Mouse (Mus musculus): ENCODE measurements around the gene Grm1.

Gene Grm1

DNA sequence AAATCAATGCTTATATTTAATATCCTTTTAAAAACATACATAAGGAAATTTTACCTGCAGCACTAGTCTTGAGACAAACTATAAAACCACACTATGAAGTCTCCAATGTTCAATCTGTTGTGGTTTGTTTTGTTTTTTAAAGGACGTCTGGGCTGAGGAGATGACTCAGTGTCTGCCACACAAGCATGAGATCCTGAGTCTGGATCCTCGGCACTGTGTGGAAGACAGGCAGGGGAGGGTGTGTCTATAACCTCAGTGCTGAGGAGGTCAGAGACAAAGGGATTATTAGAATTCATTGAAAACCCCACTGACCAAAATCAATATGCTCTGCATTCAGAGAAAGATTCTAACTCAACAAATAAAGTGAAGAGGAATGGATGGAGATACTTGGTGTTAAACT, 110.8 kb downstream of the Grm1 start:
- DNase-seq (ENCODE audit: low read depth, low spot score), result no peak

DNA sequence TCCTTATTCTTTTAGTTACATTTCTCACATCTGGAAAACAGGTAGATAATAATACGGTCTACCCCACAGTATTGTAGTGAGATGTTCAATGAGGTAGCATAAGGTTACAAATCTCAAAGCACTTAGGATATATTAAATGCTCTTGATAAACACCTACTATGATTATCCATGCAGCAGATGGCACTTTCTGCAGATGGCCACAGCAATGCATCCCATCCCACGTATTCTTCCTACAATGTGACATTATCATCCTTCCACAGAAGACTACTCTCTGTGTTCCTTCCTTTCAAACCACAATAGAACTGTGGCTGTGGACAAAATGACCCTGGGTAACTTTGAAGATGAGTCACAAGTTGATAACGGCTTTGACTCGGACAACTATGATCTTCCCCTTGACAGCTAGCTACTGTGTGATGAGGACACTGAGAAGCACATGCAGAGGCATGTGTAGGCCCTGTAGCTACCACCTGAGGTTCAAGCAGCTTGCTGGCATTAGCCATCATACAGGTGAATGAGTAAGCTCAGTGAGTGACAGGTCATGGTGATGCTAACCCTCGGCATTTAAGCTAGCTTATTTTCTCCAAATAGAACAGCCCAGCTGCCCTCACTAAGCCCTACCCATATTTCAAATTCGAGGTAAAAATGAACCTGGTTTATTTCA, 117.5 kb downstream of the Grm1 start:
- DNase-seq (ENCODE audit: low read depth, low spot score), result no peak

DNA sequence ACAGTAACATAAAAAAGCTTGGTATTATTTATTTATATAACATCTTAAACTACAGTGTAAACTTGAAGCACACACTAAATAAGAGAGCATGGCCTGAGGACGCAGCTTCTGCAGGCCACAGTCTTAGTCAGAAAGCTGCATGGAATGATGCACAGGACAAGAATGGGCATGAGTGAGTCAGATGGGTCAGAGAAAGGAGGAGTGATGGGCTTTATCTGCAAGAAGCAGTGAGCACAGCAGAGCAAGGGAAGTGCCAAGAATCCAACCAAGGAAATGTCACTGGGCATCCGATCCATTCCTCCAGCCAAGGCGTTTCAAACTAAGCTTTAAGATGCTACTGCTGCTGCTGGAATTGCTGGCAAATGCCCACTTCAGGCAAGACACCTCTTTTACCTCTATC, 131.6 kb downstream of the Grm1 start:
- DNase-seq (ENCODE audit: low read depth, low spot score), result no peak

DNA sequence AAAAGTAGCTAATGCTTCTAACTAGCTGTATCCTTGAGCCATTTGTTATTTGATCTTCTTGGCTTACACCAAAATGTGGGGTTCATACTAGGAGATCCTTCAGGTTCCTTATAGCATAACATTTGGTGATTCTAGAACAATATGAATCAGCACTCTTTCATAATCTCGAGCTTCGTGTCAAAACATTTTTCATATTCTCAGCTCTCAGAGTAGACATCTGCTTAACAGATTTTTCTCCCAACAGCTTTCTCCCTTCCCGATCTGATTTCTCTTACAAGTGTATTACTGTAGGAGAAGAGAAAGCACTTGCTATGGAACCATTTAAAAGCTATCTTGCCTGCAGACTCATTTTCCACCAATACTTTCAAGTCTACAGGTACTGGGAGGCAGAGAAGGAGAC, 133.0 kb downstream of the Grm1 start:
- peak; percentile 47 for DNase-seq (ENCODE audit: low read depth, low spot score)

DNA sequence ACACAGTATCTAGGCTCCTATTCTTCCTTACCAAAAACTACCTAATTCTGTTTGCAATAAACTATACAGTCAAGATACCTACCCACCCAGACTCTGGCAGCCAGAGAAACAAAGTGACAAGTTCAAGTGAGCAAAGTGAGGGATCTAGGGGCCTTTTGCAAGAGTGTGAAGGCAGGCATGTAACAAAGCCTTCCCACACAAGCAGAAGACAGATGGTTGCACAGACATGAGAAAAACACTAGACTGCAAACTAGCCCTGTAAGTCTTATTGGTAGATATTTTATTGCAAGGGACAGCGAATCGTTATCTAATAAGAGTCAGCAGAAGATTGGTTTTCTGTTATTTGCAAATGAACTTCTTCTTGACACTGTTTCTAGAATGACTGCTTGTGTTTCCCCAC, 134.6 kb downstream of the Grm1 start:
- no peak for DNase-seq (ENCODE audit: low read depth, low spot score)

DNA sequence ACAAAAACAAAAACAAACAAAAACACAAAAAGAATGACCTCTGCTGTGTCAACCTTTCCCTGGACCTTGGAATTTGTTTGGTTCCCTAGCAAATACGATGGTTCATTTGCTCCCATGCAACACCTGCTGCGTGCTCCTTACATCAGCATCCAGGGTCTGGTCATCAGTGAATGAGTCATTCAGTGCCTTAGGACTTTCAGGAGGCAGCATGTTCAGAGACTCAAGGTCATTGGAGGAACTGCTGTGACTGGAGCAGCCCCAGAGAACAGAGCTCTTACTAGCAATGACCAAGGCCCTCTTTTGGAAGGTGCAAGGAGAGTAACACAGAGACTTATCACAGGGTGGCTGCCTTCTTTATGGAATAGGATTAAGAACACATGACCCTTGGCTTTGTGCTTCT, 138.2 kb downstream of the Grm1 start:
- no peak for DNase-seq (ENCODE audit: low read depth, low spot score)

DNA sequence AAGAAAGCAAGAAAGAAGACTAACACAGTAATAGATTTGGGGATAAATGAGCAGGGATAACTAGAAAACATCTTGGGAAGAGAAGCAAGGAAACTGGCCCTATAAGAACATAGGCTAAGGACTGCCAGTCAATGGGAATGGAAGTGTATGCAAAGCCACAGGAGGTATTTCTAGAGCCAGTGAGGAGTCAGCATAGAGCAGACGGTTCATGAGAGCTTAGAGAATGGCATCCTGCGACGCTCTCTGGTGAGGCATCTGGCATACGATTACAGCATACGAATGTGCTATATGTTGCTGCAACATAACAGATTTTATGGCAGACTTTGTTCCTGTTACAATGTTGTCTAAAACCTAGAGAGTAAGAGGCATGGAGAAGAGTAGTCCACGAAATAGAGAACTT, 139.9 kb downstream of the Grm1 start:
- no peak for DNase-seq (ENCODE audit: low read depth, low spot score)

DNA sequence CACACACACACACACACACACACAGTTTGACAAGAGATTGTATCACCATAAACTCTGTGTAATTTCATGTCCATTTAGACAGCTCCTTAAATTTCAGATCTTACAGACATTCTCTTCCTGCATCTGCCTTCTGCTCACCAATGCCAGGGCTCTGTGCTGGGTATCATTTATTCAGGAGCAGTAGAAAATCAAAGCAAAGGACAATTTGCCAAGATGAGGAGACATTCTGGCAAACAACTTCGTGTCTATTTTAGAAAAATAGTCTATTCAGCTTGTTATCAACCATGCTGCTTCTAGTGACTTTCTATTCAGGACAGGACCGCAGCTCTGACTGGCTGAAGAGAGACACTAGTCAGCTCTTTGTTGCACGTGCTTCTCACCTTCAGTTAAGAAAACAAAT, 146.3 kb downstream of the Grm1 start:
- no peak for DNase-seq (ENCODE audit: low read depth, low spot score)

DNA sequence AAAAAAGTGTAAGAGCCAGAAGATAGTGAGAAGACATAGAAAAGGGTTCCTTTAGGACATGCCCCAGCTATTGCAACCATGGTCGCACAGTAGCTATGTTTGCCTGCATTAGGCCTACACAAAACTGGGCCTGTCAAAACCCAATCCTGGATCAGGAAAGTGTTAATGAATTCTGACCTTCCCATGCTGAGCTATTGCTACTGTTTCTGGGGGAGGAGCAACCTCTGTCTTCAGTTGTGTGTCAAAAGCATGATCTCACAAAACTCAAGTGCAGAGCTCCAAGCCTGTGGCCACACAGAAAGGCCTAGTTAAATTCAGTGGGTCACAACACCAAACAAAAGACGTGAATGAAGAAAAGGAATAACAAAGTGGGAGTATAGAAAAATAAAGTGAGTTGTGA, 152.5 kb downstream of the Grm1 start:
- no peak for DNase-seq (ENCODE audit: low read depth, low spot score)

DNA sequence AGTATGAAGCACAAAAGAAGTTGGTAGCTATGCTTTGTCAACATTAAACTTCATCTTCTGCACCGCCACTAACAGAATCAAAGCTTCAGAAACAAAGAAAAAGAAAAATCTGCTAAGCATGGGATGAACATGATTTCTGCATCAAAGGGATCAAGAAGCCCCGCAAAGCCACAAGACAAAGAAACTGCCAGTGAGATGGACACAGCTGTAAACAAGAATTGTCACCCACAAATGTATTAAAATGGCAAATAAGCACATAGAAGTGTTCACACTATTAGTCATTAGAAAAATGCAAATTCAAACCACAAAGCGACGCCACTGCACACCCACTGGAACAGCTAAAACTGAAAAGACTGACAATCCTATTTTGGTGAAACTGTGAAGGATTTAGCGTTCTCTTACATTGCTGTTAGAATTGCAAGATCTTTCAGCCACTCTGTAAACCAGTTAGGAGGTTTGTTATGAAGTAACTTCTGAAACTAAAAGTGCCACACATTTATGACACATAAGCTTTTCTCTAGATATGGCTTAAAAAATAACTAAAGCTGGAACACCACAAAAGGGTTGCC, 153.3 kb downstream of the Grm1 start:
- DNase-seq (ENCODE audit: low read depth, low spot score), result no peak

DNA sequence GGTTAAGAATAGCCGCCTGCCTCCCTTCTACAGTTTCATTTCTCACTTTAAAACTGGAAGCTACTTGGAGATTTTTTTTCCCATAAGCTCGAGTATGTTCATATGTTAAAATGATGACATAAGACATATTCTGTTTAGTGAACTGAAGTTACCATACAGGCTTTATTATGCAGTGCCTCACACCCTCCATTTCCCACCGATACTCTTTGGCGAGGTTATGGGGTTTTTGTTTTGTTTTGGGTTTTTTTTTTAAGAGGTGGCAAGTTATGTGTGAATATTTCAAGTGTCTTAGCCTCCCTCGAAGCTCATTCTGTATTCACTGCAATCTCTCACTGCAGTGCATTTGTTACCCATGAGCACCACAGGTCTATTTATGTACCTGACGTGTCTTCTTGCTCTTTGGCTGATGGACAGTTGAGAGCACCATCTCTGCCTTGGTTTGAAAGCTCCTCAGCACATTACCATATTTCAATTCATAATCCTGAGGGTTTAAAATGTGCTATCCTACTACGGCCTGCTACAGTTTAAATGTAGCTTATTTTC, 164.2 kb downstream of the Grm1 start:
- DNase-seq (ENCODE audit: low read depth, low spot score), result no peak

DNA sequence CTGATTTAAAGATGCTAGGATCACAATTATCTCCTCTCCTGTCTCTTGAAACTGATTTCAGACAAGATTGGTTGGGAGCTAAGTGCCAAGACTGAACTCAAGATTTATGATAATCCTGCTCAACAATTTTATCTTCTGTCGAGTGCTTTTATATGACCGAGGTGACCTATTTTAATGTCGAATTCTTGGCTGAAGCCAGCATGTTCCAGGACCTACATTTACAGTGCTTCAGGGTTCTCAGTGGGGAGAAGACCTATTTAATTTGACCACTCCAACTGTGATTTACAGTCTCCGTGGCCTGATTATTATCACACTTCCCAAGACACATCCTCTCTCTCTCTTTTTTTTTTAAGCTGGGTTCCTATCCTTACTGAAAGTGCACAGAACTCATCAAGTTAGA, 168.5 kb downstream of the Grm1 start:
- DNase-seq (ENCODE audit: low read depth, low spot score), result no peak

DNA sequence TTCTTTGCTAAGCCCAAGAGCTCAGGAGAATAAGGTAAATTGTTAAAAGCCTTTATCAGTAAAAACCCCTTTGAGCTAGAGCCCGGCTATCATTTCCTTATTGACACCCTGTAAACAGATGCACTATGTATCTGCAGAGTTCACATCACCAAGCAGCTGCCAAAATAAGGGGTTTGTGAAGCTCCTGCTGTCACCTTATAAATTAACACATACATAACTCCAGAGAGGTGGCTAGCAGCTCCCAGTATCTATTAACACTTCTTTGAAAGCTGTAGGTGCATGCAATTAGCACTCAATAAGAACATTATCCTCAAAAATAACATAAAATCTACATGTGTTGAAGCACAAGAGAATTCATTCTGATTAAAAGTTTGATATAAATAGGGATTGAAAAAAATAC, 191.9 kb downstream of the Grm1 start:
- DNase-seq (ENCODE audit: low read depth, low spot score), result no peak

DNA sequence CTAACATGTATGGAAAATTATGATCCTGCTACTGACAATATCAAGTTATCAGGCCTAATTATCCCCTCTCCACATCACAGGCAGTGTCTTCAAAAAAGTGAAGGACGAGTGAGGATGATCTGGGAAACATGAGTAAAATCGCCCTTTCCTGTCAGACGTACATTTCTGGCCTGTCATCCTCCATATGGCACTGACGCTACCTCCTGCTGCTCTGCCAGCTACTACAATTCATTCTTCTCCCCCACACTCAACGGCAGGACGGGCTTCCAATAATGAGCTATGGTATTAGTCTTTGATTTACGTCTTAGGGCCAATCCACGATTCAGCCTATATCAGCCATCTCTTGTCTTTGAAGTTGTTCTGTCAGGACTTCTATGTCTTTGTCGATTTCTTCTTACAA, 193.6 kb downstream of the Grm1 start:
- no peak for DNase-seq (ENCODE audit: low read depth, low spot score)

DNA sequence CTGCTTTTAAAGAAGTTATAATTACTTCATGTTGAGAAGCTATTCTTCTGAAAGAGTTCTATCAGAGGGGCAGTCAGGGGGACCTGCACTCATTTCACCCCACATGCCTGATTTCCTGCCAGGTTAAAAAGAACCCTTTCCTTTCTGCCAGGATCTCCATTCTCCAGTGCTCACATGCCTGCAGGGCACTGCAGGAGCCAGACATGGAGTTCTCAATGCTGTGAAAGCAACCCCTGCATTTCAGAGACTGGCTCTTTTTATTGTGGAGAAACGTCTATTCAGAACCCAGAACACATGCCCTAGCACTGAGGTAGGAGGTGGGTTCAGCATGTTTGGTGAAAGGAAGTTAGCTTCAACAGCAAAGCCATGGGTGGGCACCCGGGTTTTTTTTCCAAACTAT, 197.2 kb downstream of the Grm1 start:
- DNase-seq (ENCODE audit: low read depth, low spot score), result no peak

DNA sequence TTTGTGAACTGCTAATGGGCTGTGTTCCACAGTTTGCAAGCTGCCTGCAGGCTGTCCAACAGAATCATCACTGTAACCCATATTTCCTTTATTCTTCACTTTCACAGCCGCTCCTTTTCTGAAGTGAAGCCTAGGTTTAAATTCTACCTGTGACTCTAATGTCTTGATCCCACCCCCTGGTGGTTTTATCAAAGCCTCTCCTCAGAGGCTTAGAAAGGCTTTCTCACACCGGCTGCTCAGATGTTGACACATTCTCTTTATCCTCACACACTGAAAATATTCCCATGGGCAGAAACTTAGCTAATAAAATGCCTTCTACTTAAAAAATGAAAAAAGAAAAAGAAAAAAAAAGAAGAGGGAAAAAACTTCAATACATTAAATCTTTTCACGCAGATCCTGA, 210.0 kb downstream of the Grm1 start:
- no peak for DNase-seq (ENCODE audit: low read depth, low spot score)

DNA sequence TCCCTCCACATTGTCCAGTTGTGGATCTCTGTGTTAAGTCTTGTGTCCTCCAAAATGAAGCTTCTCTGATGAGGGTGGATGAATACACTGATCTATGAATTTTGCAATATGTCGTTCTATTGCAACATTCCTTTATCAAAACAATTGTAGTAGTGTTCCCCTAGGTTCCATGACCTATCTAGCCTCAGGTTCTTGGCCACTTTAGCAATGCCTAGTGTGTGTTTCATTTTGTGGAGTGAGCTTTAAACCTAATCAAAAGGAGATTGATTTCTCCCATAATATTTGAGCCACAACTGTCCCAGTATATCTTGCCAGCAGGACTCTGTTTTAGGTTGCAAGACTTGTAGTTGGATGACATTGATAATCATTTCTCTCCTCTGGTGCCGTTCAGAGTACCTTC, 211.9 kb downstream of the Grm1 start:
- DNase-seq (ENCODE audit: low read depth, low spot score), result no peak

DNA sequence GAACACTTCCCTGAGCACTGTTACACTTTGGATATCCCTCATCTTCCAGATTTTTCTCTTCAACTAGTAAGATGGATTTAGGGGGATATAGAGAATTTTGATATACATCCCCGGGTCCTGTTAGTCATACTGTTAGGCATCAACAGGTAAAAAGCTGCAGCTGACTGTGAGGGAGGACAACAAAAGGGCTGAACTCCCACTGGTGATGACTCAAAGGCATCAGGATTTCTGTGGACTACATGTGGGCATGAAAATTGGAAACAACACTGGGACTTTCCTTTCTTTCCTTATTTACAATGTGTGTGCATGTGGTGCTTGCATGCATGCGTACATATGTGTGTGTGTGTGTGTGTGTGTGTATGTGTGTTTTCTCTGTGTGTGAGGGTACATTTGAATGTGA, 215.9 kb downstream of the Grm1 start:
- no peak for DNase-seq (ENCODE audit: low read depth, low spot score)

DNA sequence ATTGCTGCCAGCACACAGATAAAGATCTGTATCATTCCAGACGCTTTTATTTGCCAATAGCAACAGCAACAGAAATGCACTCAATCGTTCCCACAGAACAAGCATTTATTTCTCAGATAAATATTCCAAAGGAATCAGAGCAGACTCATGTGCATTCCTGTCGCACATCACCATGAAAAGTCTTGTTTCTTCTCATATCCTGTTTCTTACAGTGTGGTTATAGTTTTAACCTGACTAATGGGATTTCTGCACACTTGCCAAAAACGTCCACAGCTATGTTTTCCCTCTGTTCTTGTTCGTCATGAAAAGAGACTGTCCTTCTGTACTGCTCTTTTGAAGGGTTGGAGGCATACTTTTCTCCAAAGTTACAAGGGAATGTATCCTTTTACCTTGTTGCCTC, 217.4 kb downstream of the Grm1 start:
- DNase-seq (ENCODE audit: low read depth, low spot score), result no peak

DNA sequence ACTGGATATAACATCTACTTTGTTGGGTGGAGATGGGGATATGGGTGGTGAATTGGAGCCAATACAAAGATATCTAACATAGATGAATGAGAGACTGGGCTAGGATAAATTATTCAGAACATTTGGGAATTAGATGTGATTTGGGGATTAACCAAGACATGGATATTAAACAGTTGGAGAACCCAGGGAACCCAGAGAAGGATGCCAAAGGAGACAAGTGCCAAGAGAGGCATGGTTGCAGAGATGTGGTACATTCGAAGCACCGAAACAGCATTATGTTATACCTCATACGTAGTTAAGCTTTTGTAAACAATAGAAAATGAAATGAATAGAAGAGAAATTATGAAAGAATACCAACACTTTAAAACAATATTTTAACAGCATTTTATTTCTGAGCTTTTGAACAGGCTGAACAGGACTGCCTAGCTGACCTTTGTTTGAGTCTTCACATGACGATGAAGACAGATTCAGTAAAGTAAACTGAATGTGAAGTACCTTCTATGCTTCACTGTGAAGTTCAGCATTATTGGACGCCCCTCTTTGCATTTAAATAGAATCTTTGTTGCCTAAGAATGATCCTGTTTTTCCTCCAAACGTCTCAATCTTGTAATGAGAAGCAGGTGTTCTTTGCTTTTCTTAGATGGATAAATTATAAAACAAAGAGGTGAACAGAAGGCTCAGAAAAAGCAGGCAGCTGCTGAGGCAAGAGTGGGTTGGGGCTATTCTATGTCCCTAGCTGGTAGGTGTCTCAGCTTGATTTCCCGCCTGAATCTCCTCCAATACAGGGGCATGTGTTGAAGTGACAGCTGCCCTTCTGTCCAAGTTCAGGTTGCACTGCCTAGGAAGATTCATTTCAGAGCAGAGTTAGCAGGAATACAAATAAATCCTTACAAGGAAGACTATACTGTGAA, 234.5 kb downstream of the Grm1 start:
- DNase-seq (ENCODE audit: low read depth, low spot score), result no peak

DNA sequence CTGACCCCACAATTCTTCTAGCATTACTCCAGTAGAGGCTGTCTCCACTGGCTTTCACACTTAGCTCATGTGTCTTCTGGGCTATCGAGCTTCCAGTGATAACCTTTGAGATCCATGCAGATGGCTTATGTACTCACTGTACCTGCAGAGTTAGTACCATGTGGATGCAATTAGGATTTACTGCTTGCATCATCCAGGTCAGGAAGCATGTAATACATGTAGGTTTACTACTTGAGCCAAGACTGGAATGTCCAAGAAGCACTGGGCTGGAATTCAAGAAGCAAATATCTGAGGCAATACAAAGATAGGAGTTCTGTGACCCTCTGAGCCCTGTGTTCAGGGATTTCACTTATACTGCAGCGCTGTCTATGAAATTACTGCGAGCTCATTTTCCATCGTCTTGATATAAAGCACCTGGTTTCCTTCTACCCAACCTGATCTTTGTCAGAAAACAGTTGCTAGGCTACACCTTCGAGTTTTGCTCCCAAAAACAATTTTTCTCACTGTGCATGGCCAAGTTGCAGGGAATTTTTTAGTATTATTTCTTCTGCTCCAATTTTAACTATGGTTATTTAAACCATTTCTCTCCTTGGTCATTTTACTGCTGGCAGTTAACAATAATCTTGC, 237.0 kb downstream of the Grm1 start:
- no peak for DNase-seq (ENCODE audit: low read depth, low spot score)

DNA sequence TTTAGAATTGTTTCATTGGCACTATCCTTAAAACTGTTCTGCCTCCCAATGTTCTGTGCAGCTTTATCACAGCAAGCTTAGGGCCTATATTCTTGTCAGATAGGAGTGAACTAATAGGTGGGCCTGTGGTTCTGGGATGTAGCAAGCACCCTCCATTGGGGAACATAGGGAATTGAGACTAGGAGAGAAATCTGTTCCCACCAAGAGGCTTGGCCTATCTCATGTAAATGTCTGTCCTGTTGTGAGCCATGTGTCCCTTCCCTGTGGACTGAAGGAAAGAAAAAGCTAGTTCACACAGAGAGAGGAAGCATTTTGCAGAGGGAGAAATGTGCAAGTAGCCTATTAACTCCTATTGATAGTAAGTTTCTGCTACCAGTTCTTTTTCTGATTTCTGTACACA, 246.8 kb downstream of the Grm1 start:
- no peak for DNase-seq (ENCODE audit: low read depth, low spot score)
